Mouse (Mus musculus): ENCODE measurements around the gene Itgae. TPM values are rescaled to one million over a fixed set of nuclear protein-coding genes. Genes with fewer than 3 reads are reported as not detected.

The Itgae gene
- polyA plus RNA-seq, 1 experiment: 9.7 TPM

GRCm38 (mm10) chr11:73146975-73147365 is 56.6 kb downstream of the Itgae start:
- WGBS: 66% methylated on average over 7 of the region's 7 CpGs
- Histone ChIP-seq H3K27ac (ENCODE audit: insufficient read depth, low read depth, low read length) (no peak overlapping the region), H3K27me3 (ENCODE audit: control insufficient read depth, insufficient read depth, low read length) (no peaks in the 10 kb centered on the region; the same call in 1 of the 2 replicates), H3K36me3 (ENCODE audit: control insufficient read depth, insufficient read depth, low read length) (no peaks in the 10 kb centered on the region), H3K4me1 (ENCODE audit: control insufficient read depth, insufficient read depth, insufficient read length, low read length) (no peaks in the 10 kb centered on the region), H3K4me3 (ENCODE audit: low read depth, low read length) (no peak overlapping the region)
- TF ChIP-seq POLR2A (IDR thresholded peaks at IDR 0.05; ENCODE audit: low read depth, low read length) (no peak), CTCF (IDR thresholded peaks at IDR 0.05; ENCODE audit: extremely low read depth, insufficient read length, insufficient replicate concordance, low read depth, low read length) (no peak)

- 81% methylated on average over 9 of the region's 9 CpGs for WGBS
- Histone ChIP-seq H3K27me3 (ENCODE audit: control insufficient read depth, insufficient read depth, low read length) (no peaks in the 10 kb centered on the region; the same call in 1 of the 2 replicates), H3K4me3 (ENCODE audit: low read depth, low read length) (no peak overlapping the region), H3K4me1 (ENCODE audit: control insufficient read depth, insufficient read depth, insufficient read length, low read length) (no peaks in the 10 kb centered on the region), H3K36me3 (ENCODE audit: control insufficient read depth, insufficient read depth, low read length) (no peaks in the 10 kb centered on the region), H3K27ac (ENCODE audit: insufficient read depth, low read depth, low read length) (no peak overlapping the region)
- no peak for TF ChIP-seq POLR2A (IDR thresholded peaks at IDR 0.05; ENCODE audit: low read depth, low read length)
- TF ChIP-seq CTCF (IDR thresholded peaks at IDR 0.05; ENCODE audit: extremely low read depth, insufficient read length, insufficient replicate concordance, low read depth, low read length): no peak
Observed at GRCm38 (mm10) chr11:73148209-73148608, 57.8 kb downstream of the Itgae start.

GRCm38 (mm10) chr11:73155071-73155470 is 64.7 kb downstream of the Itgae start:
- H3K27ac ChIP-seq (ENCODE audit: insufficient read depth, low read depth, low read length): no peak overlapping the region
- H3K4me1 ChIP-seq (ENCODE audit: control insufficient read depth, insufficient read depth, insufficient read length, low read length): no peaks in the 10 kb centered on the region
- no peaks in the 10 kb centered on the region for H3K36me3 ChIP-seq (ENCODE audit: control insufficient read depth, insufficient read depth, low read length)
- 71% methylated on average over 6 of the region's 6 CpGs for WGBS
- H3K27me3 ChIP-seq (ENCODE audit: control insufficient read depth, insufficient read depth, low read length): 0 out of 2 replicates have a peak, but pooled peaks cover 4% of the 10 kb centered on the region
- no peak overlapping the region for H3K4me3 ChIP-seq (ENCODE audit: low read depth, low read length)
- TF ChIP-seq CTCF (IDR thresholded peaks at IDR 0.05; ENCODE audit: extremely low read depth, insufficient read length, insufficient replicate concordance, low read depth, low read length) (no peak), POLR2A (IDR thresholded peaks at IDR 0.05; ENCODE audit: low read depth, low read length) (no peak)

- H3K27me3 ChIP-seq (ENCODE audit: control insufficient read depth, insufficient read depth, low read length): peaks cover 3% of the 10 kb centered on the region; the same call in 1 of the 2 replicates
- no peak for TF ChIP-seq POLR2A (IDR thresholded peaks at IDR 0.05; ENCODE audit: low read depth, low read length)
- no peak for TF ChIP-seq CTCF (IDR thresholded peaks at IDR 0.05; ENCODE audit: extremely low read depth, insufficient read length, insufficient replicate concordance, low read depth, low read length)
- 5% methylated on average over 49 of the region's 49 CpGs for WGBS
- H3K27ac ChIP-seq (ENCODE audit: insufficient read depth, low read depth, low read length): no peak within 1 kb of the TSS
- H3K4me3 ChIP-seq (ENCODE audit: low read depth, low read length): peak within 1 kb of the TSS; percentile 54
- H3K4me1 ChIP-seq (ENCODE audit: control insufficient read depth, insufficient read depth, insufficient read length, low read length): peaks cover 3% of the 10 kb centered on the region
- no peaks in the 10 kb centered on the region for H3K36me3 ChIP-seq (ENCODE audit: control insufficient read depth, insufficient read depth, low read length)
Observed at GRCm38 (mm10) chr11:73159957-73160810, 69.8 kb downstream of the Itgae start, which contains the start of gene P2rx5. TSS of gene P2rx5 (plus strand) at chr11:73160421.

GRCm38 (mm10) chr11:73160811-73161200 is 70.4 kb downstream of the Itgae start:
- no peak for TF ChIP-seq CTCF (IDR thresholded peaks at IDR 0.05; ENCODE audit: extremely low read depth, insufficient read length, insufficient replicate concordance, low read depth, low read length)
- TF ChIP-seq POLR2A (IDR thresholded peaks at IDR 0.05; ENCODE audit: low read depth, low read length): no peak
- WGBS: 38% methylated on average over 6 of the region's 6 CpGs
- H3K4me1 ChIP-seq (ENCODE audit: control insufficient read depth, insufficient read depth, insufficient read length, low read length): peaks cover 3% of the 10 kb centered on the region
- H3K36me3 ChIP-seq (ENCODE audit: control insufficient read depth, insufficient read depth, low read length): no peaks in the 10 kb centered on the region
- H3K27me3 ChIP-seq (ENCODE audit: control insufficient read depth, insufficient read depth, low read length): peaks cover 3% of the 10 kb centered on the region; the same call in 1 of the 2 replicates
- peak overlapping the region; percentile 54; the same call in 1 of the 2 replicates for H3K4me3 ChIP-seq (ENCODE audit: low read depth, low read length)
- no peak overlapping the region for H3K27ac ChIP-seq (ENCODE audit: insufficient read depth, low read depth, low read length)

GRCm38 (mm10) chr11:73161616-73162015 is 71.2 kb downstream of the Itgae start:
- H3K27me3 ChIP-seq (ENCODE audit: control insufficient read depth, insufficient read depth, low read length): peaks cover 3% of the 10 kb centered on the region; the same call in 1 of the 2 replicates
- H3K4me3 ChIP-seq (ENCODE audit: low read depth, low read length): no peak overlapping the region
- H3K36me3 ChIP-seq (ENCODE audit: control insufficient read depth, insufficient read depth, low read length): no peaks in the 10 kb centered on the region
- 82% methylated on average over 4 of the region's 4 CpGs for WGBS
- no peak overlapping the region for H3K27ac ChIP-seq (ENCODE audit: insufficient read depth, low read depth, low read length)
- no peak for TF ChIP-seq POLR2A (IDR thresholded peaks at IDR 0.05; ENCODE audit: low read depth, low read length)
- TF ChIP-seq CTCF (IDR thresholded peaks at IDR 0.05; ENCODE audit: extremely low read depth, insufficient read length, insufficient replicate concordance, low read depth, low read length): no peak
- H3K4me1 ChIP-seq (ENCODE audit: control insufficient read depth, insufficient read depth, insufficient read length, low read length): peaks cover 3% of the 10 kb centered on the region

GRCm38 (mm10) chr11:73162284-73162683 is 71.9 kb downstream of the Itgae start:
- WGBS: 56% methylated on average over 5 of the region's 5 CpGs
- Histone ChIP-seq H3K4me1 (ENCODE audit: control insufficient read depth, insufficient read depth, insufficient read length, low read length) (peaks cover 3% of the 10 kb centered on the region), H3K36me3 (ENCODE audit: control insufficient read depth, insufficient read depth, low read length) (no peaks in the 10 kb centered on the region), H3K27me3 (ENCODE audit: control insufficient read depth, insufficient read depth, low read length) (peaks cover 3% of the 10 kb centered on the region; the same call in 1 of the 2 replicates), H3K4me3 (ENCODE audit: low read depth, low read length) (no peak overlapping the region), H3K27ac (ENCODE audit: insufficient read depth, low read depth, low read length) (no peak overlapping the region)
- TF ChIP-seq POLR2A (IDR thresholded peaks at IDR 0.05; ENCODE audit: low read depth, low read length) (no peak), CTCF (IDR thresholded peaks at IDR 0.05; ENCODE audit: extremely low read depth, insufficient read length, insufficient replicate concordance, low read depth, low read length) (no peak)

Measured in small intestine, adult 2 months (tissue).